Mouse (Mus musculus) right cerebral cortex, postnatal 36 days (tissue): ENCODE measurements at regions not wholly inside any gene's neighbourhood (a gene's known extent, or its start where the extent isn't known, plus 50 kb on each side); places are given as distances from the start of the nearest gene placed in this dataset.
"Not testable (repeated sequence)": the region's sequence is repeated elsewhere in the genome, so short reads cannot be mapped to it uniquely, and the experiment has no call there.

ENCODE experiments used
- DNase-seq, 2 experiments: peaks; one replicate each; pipeline ENCODE4 v3.0.0; 2022; ENCODE audit warnings: low spot score in 2 of 2, mixed read lengths in 1 of 2

- DNase-seq, result no peak
Observed at GRCm38 (mm10) chr10:46072550-46073470, 495.2 kb downstream of the Hace1 start.

- no peak for DNase-seq
Observed at GRCm38 (mm10) chr10:46087766-46088165, 510.1 kb downstream of the Hace1 start.

DNA sequence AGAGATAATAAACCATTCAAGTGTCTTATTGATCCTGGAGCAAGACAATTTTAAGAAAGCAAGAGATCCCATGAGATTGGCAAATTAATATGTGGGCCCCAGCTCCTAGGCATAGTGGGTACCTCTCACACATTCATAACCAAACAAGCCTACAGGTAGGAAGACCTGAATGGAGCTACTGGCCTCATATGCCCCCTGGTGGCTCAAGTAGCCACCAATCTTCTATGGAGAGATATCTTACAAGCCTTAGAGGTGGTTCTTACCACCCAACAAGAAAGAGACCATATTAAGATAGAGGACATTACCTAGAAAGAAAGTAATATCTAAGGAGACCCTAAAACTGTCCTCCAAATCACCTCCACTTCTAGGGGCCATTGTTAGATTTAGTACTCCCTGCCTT lies 523.2 kb downstream of the Hace1 start:
- no peak for DNase-seq

DNA sequence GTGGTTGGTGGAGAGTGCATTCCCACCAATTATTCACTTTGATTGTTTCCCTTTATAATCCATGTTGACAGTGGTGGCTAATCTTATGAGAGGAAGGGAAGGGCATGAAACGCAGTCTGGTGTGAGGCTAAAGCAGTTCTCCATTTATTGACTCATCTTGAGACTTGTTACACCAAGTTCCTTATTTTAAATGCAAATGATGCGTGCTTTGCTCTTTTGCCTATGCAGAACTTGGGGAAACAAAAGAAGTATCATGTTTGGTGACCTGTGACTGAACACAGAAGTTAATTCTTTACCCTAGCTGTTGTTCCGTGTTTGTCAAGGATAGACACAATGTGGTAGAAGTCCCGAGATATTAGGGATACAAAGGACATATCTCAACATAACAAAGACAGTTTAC lies 531.2 kb downstream of the Hace1 start:
- DNase-seq, result no peak

GRCm38 (mm10) chr10:46114631-46115130 lies 537.1 kb downstream of the Hace1 start:
- DNase-seq, result no peak

DNA sequence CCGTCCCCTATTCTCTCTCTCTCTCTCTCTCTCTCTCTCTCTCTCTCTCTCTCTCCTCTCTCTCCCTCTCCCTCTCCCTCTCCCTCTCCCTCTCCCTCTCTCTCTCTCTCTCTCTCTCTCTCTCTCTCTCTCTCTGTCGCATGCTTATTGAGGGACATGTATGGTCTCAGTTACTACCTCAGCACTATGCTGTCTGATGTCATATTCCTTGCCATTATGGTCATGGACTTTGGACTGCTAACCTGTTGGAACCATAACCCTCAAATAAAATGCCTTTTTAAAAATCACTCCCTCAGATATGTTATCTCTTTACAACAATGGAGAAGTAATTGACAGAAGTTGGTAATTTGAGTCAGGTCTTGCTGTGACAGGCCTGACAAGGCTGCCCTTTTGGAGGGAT lies 544.8 kb downstream of the Hace1 start:
- not testable (repeated sequence) for DNase-seq

GRCm38 (mm10) chr10:46123795-46124194 lies 546.2 kb downstream of the Hace1 start:
- no peak for DNase-seq

GRCm38 (mm10) chr10:46135120-46135748 lies 557.6 kb downstream of the Hace1 start:
- DNase-seq, result no peak

GRCm38 (mm10) chr10:46174035-46174434 lies 596.4 kb downstream of the Hace1 start:
- DNase-seq, result no peak

- no peak for DNase-seq
Observed at GRCm38 (mm10) chr10:46185763-46186458, 608.3 kb downstream of the Hace1 start.

DNA sequence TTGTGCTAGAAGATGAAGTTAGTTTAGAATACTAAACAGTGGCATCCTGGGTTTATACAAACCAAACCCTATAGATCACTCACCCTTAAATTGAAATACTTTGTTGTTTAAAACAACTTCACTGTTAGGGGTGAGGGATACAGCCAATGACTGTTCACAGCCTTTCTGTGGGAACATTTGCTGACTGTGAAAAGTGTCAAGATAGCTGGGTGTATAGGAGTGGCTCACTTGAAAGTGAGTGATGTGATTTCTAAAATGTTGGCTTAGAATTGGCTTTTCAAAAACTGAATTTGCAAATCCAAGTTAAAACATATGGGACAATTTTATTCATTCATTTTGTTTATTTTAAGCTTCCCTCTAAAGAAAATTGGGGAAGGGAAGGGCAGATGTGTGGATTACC lies 616.5 kb downstream of the Hace1 start:
- DNase-seq, result no peak

GRCm38 (mm10) chr10:46226837-46227402 lies 649.3 kb downstream of the Hace1 start:
- DNase-seq, result no peak

- DNase-seq, result no peak
Observed at GRCm38 (mm10) chr10:46229608-46230007, 652.0 kb downstream of the Hace1 start.

GRCm38 (mm10) chr10:46235581-46235980 lies 658.0 kb downstream of the Hace1 start:
- DNase-seq, result no peak

DNA sequence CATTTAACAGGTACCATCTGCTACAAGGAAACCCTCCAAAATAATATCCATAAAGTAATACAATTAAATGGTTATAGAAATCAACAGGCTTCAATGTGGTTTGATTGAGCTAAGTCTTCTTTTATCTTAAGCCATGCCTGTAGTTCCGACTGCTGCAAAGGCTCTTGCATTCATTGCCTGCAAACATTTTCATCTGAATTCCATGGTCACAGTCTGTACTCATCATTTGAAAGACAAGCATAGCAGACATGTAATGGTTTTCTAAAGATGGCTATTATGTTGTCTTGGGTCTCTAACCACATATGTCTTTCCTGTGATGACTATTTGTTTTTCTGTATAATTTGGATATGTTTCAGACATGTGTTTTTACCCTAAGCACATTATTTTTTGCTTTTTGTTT lies 677.9 kb downstream of the Hace1 start:
- DNase-seq, result no peak

DNA sequence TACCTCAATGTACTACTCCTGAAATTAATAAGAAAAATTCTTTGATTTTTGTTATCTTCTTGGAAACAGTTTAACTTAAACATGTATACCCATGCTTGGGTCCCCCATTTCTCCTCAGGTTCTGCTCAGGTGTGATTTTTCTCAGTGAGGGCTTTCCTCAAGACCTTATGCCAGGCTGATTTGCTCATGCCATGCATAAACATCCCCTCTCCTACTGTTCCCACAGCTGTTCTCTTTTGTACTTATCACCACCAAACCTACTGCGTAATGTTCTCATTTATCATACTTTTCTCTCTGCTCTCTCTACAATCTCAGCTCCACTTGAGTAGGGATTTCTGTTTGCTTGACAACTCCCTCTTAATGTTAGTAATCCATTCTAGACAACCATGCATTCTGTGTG lies 692.1 kb downstream of the Hace1 start:
- no peak for DNase-seq

DNA sequence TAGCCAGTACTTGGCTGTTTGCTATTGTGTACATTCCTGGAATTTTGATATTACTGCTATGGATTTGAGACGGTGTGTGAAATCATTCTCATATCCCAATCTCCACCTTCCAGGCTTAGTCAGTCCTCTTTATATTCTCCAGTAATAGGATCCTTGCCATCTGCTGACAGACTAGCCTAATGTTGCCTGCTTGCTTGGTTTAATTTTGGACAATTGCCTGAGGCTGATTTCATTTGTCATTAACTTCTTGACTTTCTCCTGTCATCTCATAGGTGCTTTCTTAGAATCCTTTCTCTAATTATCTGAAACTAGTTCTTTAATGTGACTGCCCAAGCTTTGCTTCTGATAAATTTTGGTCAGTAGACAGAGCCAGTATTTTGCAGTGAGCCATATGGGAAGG lies 696.2 kb downstream of the Hace1 start:
- no peak for DNase-seq

DNA sequence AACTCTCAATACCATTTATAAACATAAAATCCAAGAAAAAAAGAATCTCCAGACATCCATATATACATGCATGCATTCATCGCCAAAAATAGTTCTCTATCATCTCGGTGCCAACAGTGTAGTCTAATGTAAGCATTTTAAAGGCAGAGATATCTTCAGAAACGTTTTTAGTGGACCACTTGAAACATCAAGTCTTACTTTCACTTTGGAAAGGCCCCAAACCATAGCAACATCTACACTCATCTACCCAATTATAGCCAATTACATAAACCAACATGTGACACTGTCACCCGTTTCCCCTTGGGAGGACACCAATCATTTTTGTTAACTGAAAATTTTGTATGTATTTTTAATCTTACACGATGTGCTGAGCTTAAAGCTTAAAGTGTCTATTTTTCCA lies 716.7 kb downstream of the Hace1 start:
- DNase-seq, result no peak

- DNase-seq, result peak in 1 of 2 experiments; percentile 4
Observed at GRCm38 (mm10) chr10:46298352-46298751, 720.7 kb downstream of the Hace1 start.

- no peak for DNase-seq
Observed at GRCm38 (mm10) chr10:46299521-46299920, 721.9 kb downstream of the Hace1 start.

DNA sequence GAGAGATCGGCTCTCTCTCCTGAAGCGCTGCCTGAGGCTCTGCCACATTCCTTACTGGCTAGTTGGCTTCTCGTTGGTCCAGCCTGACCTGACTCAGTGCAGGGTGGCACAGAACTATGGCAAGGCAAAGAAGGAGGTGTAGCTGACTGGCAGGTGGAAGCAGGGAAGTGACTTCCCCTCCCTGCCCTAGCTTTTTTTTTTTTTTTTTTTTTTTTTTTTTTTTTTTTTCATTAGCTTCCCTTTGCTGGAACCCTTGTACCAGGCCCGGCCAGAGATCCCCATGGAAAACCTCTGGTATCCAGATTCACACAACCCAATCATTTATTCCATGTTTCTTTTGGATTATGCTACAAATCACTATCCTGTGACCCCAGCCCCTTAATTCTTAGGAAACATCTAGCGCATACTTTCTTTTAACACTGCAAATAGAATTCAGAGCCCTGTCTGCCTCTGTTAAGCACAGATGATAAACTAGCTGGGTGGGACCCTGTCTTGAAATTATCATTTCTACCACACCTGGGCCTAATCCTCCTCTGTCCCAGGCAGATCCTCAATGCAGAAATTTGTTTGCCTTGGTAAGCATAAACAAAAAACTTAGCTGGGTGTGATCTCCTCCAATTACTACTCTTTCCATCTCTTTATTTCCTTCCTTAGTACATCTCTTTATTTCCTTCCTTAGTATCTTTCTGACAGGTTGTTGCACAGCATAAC lies 742.9 kb downstream of the Hace1 start:
- no peak for DNase-seq
